Mouse (Mus musculus) kidney, postnatal 0 days (tissue): ENCODE measurements at regions not wholly inside any gene's neighbourhood (a gene's known extent, or its start where the extent isn't known, plus 50 kb on each side); places are given as distances from the start of the nearest gene placed in this dataset.

Source experiments
- ATAC-seq: fragments of 200-750 bp; cut with Nextera tagmentation; replicated peaks from 2 replicates; pipeline ENCODE4 v1.8.0; 2017; ENCODE audit warnings: low read depth, moderate number of reproducible peaks, moderate TSS enrichment, moderate library complexity; ENCODE audit not compliant: low FRiP score
- DNase-seq: peaks from one replicate; pipeline ENCODE4 v3.0.0-alpha.2; 2016; ENCODE audit warnings: low spot score
- H3K27ac ChIP-seq: fragments of 300-500 bp; sonication (generic); 2 replicates; pipeline ENCODE4 v1.5.1; 2014; ENCODE audit warnings: mild to moderate bottlenecking
- H3K27me3 ChIP-seq: fragments of 300-500 bp; sonication (generic); 2 replicates; pipeline ENCODE4 v1.6.1; 2014; ENCODE audit warnings: low read length, mixed read lengths; ENCODE audit not compliant: insufficient read depth
- H3K36me3 ChIP-seq: fragments of 300-500 bp; sonication (generic); 2 replicates; pipeline ENCODE4 v1.6.1; 2014; ENCODE audit warnings: low read length, mixed read lengths; ENCODE audit not compliant: insufficient read depth
- H3K4me1 ChIP-seq: fragments of 300-500 bp; sonication (generic); replicated peaks from 2 replicates; pipeline ENCODE4 v1.6.1; 2014; ENCODE audit warnings: antibody characterized with exemption, low read length, mixed read lengths; ENCODE audit not compliant: insufficient read depth
- H3K4me2 ChIP-seq: fragments of 300-500 bp; sonication (generic); 2 replicates; pipeline ENCODE4 v1.6.1; 2014; ENCODE audit warnings: mild to moderate bottlenecking, low read length, moderate library complexity, mixed read lengths
- H3K4me3 ChIP-seq: fragments of 300-500 bp; sonication (generic); replicated peaks from 2 replicates; pipeline ENCODE4 v1.5.1; 2014; ENCODE audit warnings: low read depth, low read length
- H3K9ac ChIP-seq: fragments of 300-500 bp; sonication (generic); 2 replicates; pipeline ENCODE4 v1.6.1; 2014; ENCODE audit warnings: low read depth, low read length
- H3K9me3 ChIP-seq: fragments of 300-500 bp; sonication (generic); replicated peaks from 2 replicates; pipeline ENCODE4 v1.6.1; 2016; ENCODE audit warnings: low read length, inconsistent platforms, mixed read lengths
- CTCF ChIP-seq: IDR thresholded peaks from 2 replicates; pipeline ENCODE4 v1.5.1; 2016; ENCODE audit warnings: antibody characterized with exemption, low read depth, mild to moderate bottlenecking, moderate library complexity
- WGBS: fragments of 180-500 bp; shearing (Covaris S2); extraction: QIAGEN DNeasy Blood & Tissue Kit; methylation state at CpG from one replicate; pipeline ENCODE4 v1.1.7; 2014; 5-methylcytosine and 5-hydroxymethylcytosine counted together

- DNase-seq = no peak
- Histone ChIP-seq H3K4me3 (no peak overlapping the region), H3K27ac (no peak overlapping the region), H3K27me3 (no peaks in the 10 kb centered on the region), H3K9me3 (no peaks in the 10 kb centered on the region), H3K4me2 (no peak overlapping the region), H3K4me1 (no peaks in the 10 kb centered on the region), H3K9ac (no peak overlapping the region), H3K36me3 (no peaks in the 10 kb centered on the region)
- no peak for ATAC-seq
- 90% methylated on average over 3 of the region's 3 CpGs for WGBS
- no peak for TF ChIP-seq CTCF
Measured at GRCm38 (mm10) chr14:100561884-100562283, 277.4 kb upstream of the Klf12 start.

DNA sequence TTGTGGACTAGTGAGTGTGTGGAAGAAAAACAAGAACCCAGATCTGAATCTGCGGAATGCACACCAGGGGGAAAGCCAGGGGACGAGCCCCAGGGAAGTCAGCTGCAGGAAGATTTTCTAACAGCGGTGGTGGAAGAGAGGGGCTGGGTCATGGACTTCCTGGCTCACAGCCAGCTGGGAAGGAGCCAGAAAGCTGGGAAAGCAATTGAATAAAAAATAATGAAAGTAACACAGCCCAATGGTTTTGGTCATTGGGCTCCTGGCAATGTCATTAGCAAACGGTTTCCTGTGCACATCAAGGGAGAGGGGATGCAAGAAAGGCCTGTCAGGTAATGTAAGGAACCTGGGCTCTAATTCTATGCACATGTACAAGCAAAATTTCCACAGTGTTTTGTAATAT, 273.9 kb upstream of the Klf12 start:
- Histone ChIP-seq H3K9me3 (no peaks in the 10 kb centered on the region), H3K4me2 (peak overlapping the region; percentile 39), H3K9ac (no peak overlapping the region), H3K27ac (no peak overlapping the region), H3K27me3 (no peaks in the 10 kb centered on the region), H3K36me3 (no peaks in the 10 kb centered on the region), H3K4me1 (no peaks in the 10 kb centered on the region), H3K4me3 (no peak overlapping the region)
- peak; percentile 39 for DNase-seq
- TF ChIP-seq CTCF = no peak
- no peak; the same call in 1 of the 2 replicates for ATAC-seq
- 11% methylated on average over 4 of the region's 4 CpGs for WGBS

GRCm38 (mm10) chr14:100552466-100552865, 268.0 kb upstream of the Klf12 start:
- Histone ChIP-seq H3K9ac (no peak overlapping the region), H3K4me3 (no peak overlapping the region), H3K27ac (no peak overlapping the region), H3K4me1 (no peaks in the 10 kb centered on the region), H3K9me3 (no peaks in the 10 kb centered on the region), H3K27me3 (no peaks in the 10 kb centered on the region), H3K4me2 (no peak overlapping the region), H3K36me3 (no peaks in the 10 kb centered on the region)
- WGBS = 70% methylated on average over 2 of the region's 2 CpGs
- TF ChIP-seq CTCF = no peak
- ATAC-seq (no peak), DNase-seq (no peak)

DNA sequence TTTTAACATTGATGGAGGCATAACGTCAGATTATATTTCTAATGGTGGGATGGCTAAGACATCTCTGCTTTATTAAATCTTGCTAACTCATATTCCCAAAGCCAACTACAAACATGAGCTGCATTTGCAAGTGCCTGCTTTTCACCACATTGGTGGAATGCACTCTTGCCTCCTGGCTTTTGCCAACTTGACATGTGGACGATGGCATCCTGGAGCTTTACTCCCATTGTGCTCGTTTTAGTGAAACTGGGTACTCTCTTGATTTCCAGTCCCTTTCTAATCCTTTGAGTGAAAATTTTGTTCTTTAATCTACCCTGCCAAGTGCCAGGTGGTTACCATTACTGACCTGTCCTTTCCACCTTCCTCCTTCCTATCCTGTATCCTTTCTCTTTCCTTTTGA, 265.8 kb upstream of the Klf12 start:
- DNase-seq = no peak
- no peak overlapping the region for H3K9ac ChIP-seq
- no peak overlapping the region for H3K4me3 ChIP-seq
- no peak for ATAC-seq
- no peak overlapping the region for H3K27ac ChIP-seq
- no peak overlapping the region for H3K4me2 ChIP-seq
- no peak for TF ChIP-seq CTCF
- no peaks in the 10 kb centered on the region for H3K4me1 ChIP-seq
- whole genome bisulfite sequencing = 82% methylated on average over 3 of the region's 3 CpGs
- H3K27me3 ChIP-seq = no peaks in the 10 kb centered on the region
- no peaks in the 10 kb centered on the region for H3K9me3 ChIP-seq
- no peaks in the 10 kb centered on the region for H3K36me3 ChIP-seq

- no peak for DNase-seq
- no peak overlapping the region for H3K4me2 ChIP-seq
- no peak overlapping the region for H3K27ac ChIP-seq
- no peak overlapping the region for H3K4me3 ChIP-seq
- H3K9me3 ChIP-seq = no peaks in the 10 kb centered on the region
- no peak overlapping the region for H3K9ac ChIP-seq
- no peak for ATAC-seq
- WGBS = 76% methylated on average over 2 of the region's 2 CpGs
- no peak for TF ChIP-seq CTCF
- H3K4me1 ChIP-seq = no peaks in the 10 kb centered on the region
- no peaks in the 10 kb centered on the region for H3K36me3 ChIP-seq
- H3K27me3 ChIP-seq = no peaks in the 10 kb centered on the region
Measured at GRCm38 (mm10) chr14:100530217-100530616, 245.7 kb upstream of the Klf12 start.

- no peak for TF ChIP-seq CTCF
- Histone ChIP-seq H3K4me2 (no peak overlapping the region), H3K4me3 (no peak overlapping the region), H3K36me3 (no peaks in the 10 kb centered on the region), H3K9me3 (no peaks in the 10 kb centered on the region), H3K27ac (no peak overlapping the region), H3K4me1 (no peaks in the 10 kb centered on the region), H3K27me3 (no peaks in the 10 kb centered on the region), H3K9ac (no peak overlapping the region)
- DNase-seq (no peak), ATAC-seq (no peak)
- 95% methylated on average over 1 of the region's 1 CpGs for WGBS
Measured at GRCm38 (mm10) chr14:100529758-100530157, 245.3 kb upstream of the Klf12 start.

GRCm38 (mm10) chr14:100509396-100509795, 224.9 kb upstream of the Klf12 start:
- no peaks in the 10 kb centered on the region for H3K4me1 ChIP-seq
- H3K4me3 ChIP-seq = no peak overlapping the region
- H3K36me3 ChIP-seq = no peaks in the 10 kb centered on the region
- TF ChIP-seq CTCF = no peak
- DNase-seq = no peak
- WGBS = 71% methylated on average over 2 of the region's 2 CpGs
- H3K4me2 ChIP-seq = no peak overlapping the region
- no peaks in the 10 kb centered on the region for H3K27me3 ChIP-seq
- H3K9ac ChIP-seq = no peak overlapping the region
- H3K9me3 ChIP-seq = no peaks in the 10 kb centered on the region
- ATAC-seq = no peak
- H3K27ac ChIP-seq = no peak overlapping the region
